Mouse (Mus musculus) spleen, postnatal 36 days (tissue): ENCODE data around the gene Iqsec1.
"Not testable (repeated sequence)": the region's sequence is repeated elsewhere in the genome, so short reads cannot be mapped to it uniquely, and the experiment has no call there.

ENCODE experiments used
- DNase-seq, 2 experiments: peaks; one replicate each; pipeline ENCODE4 v3.0.0; 2022; ENCODE audit warnings: low spot score in 2 of 2, mixed read lengths in 1 of 2

Iqsec1 gene

DNA sequence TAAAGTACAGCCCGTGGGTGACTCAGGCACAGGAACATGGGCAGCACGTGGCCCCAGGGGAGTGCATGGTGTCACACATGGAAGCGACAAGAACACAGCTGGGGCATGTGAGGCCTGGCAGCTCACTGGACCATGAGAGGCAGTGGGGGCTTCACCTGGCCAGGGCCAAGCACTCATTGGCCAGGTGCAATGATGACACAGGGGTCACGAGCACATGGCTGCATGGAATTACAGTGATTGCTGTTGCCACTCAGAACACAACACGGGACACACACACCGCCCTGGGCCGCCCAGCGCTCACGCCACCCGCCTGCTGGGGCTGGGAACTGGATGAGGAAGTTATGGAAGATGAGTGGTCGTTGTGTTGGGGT is 327.5 kb downstream of the Iqsec1 start:
- peak; percentile 50 to 62 for DNase-seq

DNA sequence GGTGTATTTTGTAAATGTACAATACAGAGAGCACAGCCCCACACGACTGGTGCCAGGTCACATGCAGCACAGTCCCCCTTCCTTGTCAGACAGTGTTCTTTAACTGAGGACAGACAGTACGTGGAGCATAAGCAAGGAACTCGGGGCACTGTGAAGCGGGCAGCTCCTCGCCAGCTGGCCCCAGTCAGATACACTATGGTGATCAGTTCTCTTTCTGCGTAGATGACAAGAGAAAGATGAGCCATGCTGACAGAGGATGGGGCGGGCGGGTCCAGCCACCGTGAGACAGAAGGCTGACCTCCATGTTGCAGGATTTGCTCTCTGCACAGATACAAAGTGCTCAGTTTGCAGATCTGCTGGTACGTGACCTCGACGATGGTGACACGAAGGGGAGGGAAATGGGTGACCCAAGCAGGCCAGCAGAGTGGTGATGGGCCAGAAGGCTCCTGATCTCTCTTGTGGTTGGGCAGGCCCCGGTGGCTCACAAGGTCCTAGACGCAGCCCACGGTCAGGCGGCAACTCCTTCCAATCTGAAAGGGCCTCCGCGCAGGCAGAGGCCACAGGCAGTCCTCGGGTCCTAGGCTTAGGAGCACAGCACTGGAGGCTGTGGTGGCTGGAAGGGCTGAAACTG is 328.0 kb downstream of the Iqsec1 start:
- no peak for DNase-seq

DNA sequence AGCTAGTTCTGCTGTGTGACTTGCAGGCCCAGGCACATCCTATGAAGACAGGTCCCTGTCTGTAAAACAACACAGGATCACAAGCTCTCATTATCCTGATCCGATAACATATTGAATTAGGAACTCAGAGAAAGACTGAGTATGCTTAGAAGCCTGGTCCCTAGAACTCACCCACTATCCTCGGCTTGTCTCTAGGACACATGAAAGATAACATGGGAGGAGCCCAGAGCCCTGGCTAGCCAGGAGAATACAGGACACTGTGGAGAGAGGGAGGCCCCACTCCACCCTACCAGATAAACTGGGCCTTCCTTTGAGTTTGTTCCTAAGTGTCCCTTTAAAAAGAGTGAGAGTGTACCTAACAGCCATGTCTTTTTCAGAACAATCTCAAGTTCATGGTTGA is 328.6 kb downstream of the Iqsec1 start:
- no peak for DNase-seq

DNA sequence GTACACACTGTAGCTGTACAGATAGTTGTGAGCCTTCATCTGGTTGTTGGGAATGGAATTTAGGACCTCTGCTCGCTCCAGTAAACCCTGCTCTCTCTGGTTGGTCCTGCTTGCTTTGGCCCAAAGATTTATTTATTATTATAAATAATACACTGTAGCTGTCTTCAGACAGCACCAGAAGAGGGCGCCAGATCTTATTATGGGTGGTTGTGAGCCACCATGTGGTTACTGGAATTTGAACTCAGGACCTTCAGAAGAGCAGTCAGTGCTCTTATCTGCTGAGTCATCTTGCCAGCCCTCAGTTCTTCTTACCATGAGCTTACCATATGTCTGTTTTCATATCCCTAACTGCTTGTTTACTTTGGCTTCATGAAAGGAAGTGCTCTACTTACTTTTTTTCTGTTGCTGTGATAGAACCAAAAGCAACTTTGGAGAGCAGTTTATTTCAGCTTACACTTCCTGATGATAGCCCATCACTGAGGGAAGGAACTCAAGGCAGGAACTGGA is 332.1 kb downstream of the Iqsec1 start:
- DNase-seq = not testable (repeated sequence)

DNA sequence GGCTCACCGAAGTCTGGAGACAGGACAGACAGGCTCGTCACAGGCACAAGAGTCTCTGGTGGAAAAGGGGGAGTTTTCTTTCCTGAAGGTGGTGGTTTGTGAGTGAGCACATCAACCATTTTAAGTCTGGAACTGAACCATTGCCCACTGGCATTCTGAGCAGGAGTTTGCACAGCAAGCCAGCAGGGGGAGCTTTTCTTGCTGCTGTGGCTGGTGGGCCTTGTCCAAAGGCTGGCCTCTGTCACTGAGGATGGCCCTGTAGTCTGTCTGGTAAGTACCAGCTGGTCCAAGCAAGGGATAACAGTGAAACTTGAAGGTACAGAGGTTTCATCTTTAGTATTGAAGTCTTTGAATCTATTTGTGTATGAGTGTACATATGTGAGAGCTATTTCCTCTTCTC is 334.7 kb downstream of the Iqsec1 start:
- peak; percentile 20 to 32 for DNase-seq

DNA sequence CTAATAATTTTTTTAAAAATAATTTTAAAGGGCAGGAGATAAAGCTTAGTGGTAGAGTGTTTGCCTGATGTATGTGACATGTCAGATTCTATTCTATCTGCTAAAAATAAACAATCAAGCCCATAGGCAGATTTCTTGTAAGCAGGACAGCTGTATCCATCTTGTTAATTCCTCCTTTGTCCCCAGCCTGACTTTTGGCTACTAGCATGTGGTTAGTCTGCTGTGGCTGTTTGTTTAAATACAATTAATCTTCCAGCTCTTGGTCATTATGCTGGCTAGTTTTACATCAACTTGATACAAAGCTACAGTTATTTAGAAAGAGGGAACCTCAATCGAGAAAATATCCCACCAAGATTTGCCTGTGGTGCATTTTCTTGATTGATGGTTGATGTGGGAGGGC is 337.9 kb downstream of the Iqsec1 start:
- no peak for DNase-seq

DNA sequence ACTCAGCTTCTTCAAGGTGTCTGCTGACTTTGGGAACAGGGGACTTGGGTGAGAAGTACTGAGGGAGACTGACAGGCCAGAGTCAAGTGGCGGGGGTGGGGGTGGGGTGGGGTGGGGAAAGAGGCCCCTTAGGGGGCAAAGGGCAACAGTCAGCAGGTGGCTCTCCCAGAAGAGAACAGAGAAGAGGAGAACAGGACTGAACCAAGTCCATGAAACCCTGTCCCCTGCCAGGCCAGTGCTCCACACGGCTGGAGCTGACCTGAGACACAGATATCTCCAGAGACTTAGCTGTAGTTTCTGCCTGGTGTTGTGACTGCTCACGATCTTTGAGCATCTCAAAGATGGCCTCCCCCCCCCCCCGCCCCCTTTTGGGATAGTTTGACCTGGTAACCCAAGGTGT is 339.2 kb downstream of the Iqsec1 start:
- no peak for DNase-seq

DNA sequence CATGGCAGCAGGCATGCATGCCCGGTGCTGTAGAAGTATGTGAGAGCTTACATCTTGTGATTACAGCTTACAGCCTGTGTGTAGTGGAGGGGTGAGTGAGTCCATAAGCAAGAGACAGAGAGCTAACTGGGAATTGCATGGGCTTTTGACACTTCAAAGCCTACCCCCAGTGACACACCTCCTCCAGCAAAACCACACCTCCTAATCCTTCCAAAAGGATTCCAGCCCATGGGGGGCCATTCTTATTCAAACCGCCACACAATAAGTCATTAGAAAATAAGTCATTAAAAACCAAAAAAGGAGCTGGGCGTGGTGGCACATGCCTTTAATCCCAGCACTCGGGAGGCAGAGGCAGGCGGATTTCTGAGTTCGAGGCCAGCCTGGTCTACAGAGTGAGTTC is 340.1 kb downstream of the Iqsec1 start:
- DNase-seq = no peak

DNA sequence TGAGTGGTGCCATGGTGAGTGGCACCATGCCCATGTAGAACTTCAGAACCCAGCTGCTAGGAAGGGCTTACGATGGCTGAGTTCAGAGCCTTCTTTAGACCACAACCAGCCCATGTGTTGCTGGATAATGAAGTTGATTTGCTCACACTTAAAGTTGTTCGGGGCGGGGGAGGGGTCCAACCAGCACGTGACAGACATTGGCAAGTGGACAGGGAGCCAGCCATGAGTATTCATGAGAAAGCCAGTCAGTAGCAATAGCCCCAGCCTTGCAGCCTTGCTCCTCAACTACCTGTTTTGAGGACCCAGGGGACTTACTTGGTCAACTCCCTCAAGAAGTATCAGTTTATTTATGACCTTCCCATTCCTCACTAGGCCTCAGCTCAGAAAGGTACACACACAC is 343.5 kb downstream of the Iqsec1 start:
- no peak for DNase-seq

DNA sequence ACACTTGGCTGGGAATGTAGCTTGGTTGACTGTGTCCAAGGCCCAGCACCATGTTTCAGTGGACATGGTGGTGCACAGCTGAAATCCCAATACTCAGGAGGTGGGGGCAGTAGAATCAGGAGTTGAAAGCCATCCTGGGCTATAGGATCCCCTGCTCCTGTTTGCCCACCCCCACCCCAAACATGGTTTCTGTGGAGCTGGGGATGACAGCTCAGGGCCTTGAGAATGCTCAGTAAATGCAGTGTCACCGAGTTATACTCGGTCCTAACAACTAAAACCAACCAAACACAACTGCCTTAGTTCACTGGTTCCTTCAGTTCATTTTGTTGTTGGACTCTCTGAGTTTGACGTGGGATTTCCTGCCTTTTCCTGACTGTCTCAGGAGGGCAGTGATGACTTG is 345.4 kb downstream of the Iqsec1 start:
- no peak for DNase-seq

DNA sequence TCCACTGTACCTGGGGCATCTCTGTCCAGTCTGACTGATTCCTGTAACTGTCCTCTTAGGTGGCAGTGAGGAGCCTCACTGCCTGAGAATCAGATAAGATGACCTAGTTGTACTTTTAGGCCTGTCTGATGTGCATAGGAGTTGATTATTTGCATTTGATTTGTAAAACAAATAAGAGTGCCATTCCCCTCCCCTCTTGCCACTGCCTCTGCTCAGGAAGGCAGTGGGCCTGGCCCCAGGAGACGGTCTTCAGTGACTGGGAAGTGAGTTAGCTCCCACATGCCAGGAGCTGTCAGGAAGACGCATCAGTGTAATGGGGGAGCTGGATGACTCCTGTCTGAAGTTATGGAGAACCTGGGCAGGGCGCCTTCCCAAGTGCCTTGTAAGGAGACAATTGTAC is 352.9 kb downstream of the Iqsec1 start:
- DNase-seq = no peak

DNA sequence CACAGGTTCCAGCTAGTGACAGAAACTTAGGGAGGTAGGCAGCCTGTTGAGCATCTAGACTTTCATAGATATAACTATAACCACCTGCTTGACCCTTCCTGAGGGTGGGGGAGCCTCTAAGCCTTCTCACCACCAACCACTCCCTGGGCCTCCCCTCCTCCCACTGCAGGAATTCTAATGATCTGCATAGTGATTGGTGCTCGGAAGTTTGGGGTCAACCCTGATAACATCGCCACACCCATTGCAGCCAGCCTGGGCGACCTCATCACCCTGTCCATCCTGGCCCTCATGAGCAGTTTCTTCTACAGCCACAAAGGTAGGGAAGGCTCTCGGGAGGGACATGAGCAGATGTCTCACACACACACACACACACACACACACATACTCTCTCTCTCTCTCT is 353.4 kb downstream of the Iqsec1 start:
- DNase-seq = no peak

DNA sequence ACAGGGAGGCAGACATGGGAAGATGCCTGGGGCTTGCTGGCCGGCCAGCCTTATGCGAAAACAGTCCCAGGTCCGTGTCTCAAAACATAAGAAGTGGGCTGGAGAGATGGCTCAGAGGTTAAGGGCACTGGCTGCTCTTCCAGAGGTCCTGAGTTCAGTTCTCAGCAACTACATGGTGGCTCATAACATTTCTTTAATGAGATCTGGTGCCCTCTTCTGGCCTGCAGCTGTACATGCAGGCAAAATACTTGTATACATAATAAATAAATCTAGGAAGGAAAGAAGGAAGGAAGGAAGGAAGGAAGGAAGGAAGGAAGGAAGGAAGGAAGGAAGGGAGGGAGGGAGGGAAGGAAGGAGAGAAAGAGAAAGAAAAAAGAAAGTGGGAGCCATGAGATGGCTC is 356.0 kb downstream of the Iqsec1 start:
- not testable (repeated sequence) for DNase-seq

DNA sequence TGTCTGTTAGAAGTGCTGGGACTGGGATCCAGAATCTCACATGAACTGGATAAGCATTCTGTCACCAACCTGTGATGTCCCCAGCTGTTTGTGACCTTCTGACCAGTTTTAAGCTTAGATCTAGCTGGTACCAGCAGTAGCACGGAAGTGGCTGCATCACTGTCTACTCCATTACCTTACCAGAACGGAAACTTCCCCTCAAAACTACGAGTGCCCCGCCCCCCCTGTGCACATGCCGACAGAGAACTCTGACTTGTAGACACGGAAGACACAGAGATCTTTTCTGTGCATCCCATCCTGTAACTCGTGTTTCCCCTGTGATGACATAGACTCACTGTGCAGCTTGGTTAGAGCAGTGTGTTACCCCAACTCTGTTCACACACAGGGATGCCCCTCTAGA is 358.1 kb downstream of the Iqsec1 start:
- peak; percentile 29 to 38 for DNase-seq

DNA sequence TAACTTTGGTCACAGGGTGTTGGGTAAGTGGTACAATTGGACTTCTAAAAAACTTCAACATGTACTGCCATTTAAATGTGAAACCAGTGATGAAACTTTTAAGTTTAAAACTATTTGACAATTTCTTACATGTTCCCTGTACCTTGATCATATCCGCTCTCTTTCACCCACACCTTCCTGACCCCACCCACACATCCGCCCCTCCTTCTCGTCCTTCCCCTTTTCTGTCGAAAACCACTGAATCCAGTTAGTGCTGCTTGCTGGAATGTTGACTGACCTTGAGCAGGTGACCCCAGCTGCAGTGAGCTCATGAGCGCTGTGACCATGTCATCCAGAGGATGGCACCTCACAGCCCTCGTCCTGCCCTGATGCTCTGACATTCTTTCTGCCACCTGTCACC is 359.0 kb downstream of the Iqsec1 start:
- peak; percentile 63 to 64 for DNase-seq

DNA sequence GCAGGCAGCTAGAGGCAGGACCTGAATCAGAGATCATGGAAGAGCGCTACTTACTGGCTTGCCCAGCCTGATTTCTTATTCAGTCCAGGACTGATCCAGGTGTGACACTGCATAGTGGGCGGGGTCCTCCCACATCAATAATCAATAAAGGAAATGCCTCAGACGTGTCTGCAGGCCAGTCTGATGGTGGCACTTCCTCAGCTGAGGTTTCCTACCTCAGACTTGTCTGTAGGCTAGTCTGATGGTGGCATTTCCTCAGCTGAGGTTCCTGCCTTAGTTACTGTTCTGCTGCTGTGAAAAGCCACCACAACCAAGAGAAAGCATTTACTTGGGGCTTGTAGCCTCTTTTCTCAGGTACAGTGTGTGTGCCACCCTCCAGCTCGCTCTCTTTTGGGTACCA is 360.9 kb downstream of the Iqsec1 start:
- DNase-seq = no peak

DNA sequence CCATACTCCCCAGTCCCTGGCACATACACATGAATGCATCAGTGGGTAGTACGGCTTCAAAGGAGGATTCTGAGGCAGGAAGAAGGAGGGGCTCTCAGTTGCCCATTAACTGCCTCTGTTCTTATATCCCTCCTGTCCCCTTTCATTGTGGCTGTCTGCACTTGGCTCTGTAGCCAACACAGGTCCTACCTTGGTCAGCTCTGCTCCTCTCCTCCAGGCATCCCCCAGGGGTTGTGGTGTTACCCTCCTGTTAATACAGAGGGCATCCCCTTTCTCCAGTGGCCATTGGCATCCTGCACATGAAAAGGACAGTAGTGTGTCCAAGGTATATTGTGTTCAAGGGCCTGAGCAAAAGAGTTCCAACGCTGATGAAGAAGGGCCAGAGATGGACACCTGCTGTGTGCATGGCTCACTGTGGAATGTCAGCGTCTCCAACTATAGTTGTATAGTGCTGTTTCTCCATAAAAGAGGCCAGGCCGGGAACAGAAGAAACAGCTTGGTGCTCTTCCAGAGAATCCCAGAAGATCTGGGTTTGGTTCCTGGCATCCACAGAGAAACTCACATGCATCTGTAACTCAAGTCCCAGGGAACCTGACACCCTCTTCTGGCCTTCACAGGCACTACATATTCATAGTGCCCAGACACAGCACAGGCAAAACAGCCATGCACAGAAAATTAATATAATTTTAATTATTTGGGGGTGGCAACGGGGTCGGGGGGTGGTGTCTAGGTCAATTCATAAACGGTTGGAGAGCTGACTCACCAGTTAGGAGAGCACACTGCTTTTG is 363.1 kb downstream of the Iqsec1 start:
- no peak for DNase-seq

DNA sequence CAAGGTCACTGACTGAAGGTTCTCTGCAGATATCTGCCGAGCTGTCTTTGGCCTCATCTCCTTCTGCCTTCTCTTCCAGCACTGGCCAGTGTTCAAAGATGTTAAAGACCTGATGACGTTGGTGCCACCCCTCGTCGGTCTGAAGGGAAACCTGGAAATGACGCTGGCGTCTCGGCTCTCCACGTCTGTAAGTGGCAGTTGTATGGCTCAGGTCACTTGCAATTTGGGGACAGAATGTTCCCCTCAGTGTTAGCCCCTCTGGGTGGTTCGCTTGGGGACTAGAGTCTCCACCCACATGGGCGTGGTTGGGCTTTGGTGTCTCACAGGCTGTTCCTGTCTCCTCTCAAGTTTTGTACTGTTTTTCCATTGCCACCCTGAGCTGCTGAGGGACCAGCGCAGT is 363.8 kb downstream of the Iqsec1 start:
- DNase-seq = peak; percentile 14 to 28

DNA sequence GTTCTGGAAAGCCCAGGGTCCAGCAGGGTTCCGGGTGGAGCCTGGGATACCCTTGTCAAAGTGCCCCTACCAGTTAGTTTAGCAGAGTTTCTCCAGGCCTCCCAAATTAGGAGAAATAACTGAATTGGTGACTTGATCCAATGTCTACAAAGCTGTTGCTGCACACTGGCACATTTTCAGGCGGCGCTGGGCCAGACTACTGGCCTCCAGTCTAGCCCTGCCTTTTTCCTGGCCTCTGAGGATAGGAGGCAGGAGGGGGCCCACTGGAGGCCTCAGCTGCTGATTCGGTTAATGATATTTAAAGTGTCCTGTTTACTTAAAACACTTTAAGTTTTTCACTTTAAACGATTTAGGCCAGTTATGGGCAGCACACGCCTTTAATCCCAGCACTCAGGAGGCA is 364.3 kb downstream of the Iqsec1 start:
- DNase-seq = no peak

DNA sequence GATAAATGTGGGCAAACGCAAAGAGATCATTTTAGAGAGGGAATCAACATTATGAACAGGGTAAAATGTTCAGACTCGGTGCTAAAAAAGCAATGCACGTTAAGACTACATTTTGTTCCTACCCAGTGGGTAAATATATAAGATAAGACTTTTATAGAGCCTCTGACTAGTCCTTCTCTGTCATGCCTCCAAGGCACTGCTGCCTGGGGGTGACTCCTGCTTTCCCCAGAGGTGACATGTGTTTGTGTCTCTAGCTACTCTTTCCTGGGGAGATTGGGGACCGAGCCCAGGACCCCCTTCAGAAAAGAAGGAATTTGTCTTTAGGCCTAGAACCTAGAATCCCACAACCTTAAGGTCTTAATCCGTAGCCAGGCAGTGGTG is 365.0 kb downstream of the Iqsec1 start:
- DNase-seq = no peak

DNA sequence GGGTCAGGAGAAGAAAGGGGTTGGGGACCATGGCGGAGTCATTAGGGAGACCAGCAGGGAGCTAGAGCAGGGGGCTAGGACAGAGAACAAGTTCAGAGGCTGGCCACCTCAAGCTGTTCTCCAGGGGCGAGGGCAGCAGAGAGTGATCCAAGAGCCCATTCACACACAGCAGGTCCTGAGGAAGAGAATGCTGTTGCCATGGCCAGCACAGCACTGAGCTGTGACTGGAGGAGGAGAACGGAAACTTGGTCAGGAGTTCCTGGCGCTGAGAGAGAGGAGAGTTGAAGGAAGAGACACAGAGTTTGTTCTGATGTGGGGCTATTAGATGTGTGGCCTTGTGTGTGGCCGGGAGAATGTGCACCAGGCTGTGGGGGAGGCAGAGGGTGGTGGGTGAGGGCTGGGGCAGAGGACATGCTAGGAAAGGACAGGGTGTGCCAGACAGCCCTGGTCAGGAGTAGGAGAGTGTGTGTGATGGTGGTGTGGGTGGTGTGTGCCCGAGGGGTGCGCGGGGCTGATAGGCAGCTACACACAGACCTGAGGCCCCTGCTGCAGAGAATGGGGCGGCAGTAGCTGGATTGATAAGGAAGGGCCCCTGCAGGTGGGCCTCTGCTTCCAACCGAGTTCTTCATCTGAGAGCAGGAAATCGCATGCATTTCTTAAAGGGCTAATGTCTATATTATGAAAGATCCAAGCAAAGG is 365.6 kb downstream of the Iqsec1 start:
- DNase-seq = peak; percentile 39 to 41

DNA sequence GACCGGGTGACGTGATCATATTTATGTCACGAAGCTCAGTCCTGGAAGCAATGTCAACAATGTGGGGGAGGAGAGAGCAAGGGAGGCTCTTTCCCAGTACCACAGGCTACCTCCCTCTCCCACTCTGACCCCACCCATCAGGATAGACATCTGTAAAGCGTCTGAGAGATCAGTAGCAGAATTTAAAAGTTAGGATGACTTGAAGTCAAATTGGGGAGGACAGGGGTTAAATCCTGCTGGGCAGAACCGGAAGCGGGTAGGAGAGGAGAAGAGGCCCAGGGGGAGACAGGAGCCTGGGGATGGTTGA is 366.9 kb downstream of the Iqsec1 start:
- no peak for DNase-seq
